Mouse (Mus musculus) heart, adult 2 months (tissue): ENCODE measurements at regions not wholly inside any gene's neighbourhood (a gene's known extent, or its start where the extent isn't known, plus 50 kb on each side); places are given as distances from the start of the nearest gene placed in this dataset.

Experiments used
- CTCF ChIP-seq: fragments of 200-600 bp; IDR thresholded peaks from 2 replicates; pipeline ENCODE4 v1.8.1; 2022; ENCODE audit warnings: antibody characterized with exemption, mild to moderate bottlenecking, moderate library complexity
- EP300 ChIP-seq: fragments of 200-500 bp; IDR thresholded peaks from 2 replicates; pipeline ENCODE4 v1.6.1; 2011; ENCODE audit warnings: low read depth, low read length, control low read depth; ENCODE audit not compliant: insufficient read depth
- POLR2A ChIP-seq: fragments of 200-500 bp; IDR thresholded peaks from 2 replicates; pipeline ENCODE4 v1.6.1; 2011; ENCODE audit warnings: mild to moderate bottlenecking, low read depth, low read length, control low read depth; ENCODE audit not compliant: insufficient read depth

GRCm38 (mm10) chr16:25587879-25588347 lies 95.7 kb upstream of the Trp63 start:
- TF ChIP-seq CTCF (no peak), POLR2A (no peak), EP300 (no peak)
